Mouse (Mus musculus) CH12.LX (cell line): Measurements from ENCODE around the gene Sult1e1. TPM values are rescaled to one million over a fixed set of nuclear protein-coding genes. Genes with fewer than 3 reads are reported as not detected.

Source experiments
- DNase-seq: peaks from one replicate; pipeline ENCODE4 v3.0.0-alpha.2; 2013; ENCODE audit errors: extremely low read depth
- H3K27ac ChIP-seq: 2 replicates; pipeline ENCODE4 v1.5.1; 2012; ENCODE audit warnings: low read depth, mild to moderate bottlenecking, control low read depth, moderate library complexity; ENCODE audit not compliant: insufficient read depth
- H3K27me3 ChIP-seq: replicated peaks from 2 replicates; pipeline ENCODE3; 2012; ENCODE audit warnings: inconsistent platforms
- H3K36me3 ChIP-seq, 2 experiments: replicated peaks in 1 of 2; 2 replicates each; pipeline versions ENCODE3 to v1.6.1; 2012; ENCODE audit warnings: inconsistent platforms in 1 of 2, low read length in 1 of 2, mild to moderate bottlenecking in 1 of 2, mixed read lengths in 1 of 2, moderate library complexity in 1 of 2; ENCODE audit not compliant: control insufficient read depth in 1 of 2, insufficient read depth in 1 of 2
- H3K4me1 ChIP-seq, 2 experiments: 2 replicates each; pipeline ENCODE4 v1.6.1; 2012; ENCODE audit warnings: inconsistent platforms in 1 of 2, moderate library complexity in 1 of 2; ENCODE audit not compliant: insufficient read depth in 2 of 2, control insufficient read depth in 1 of 2
- H3K4me2 ChIP-seq: 2 replicates; pipeline ENCODE4 v1.6.1; 2012; ENCODE audit warnings: low read depth, mild to moderate bottlenecking, control low read depth; ENCODE audit not compliant: poor library complexity, insufficient read depth, severe bottlenecking
- H3K4me3 ChIP-seq, 3 experiments: fragments of 150-350 bp in 1 of 3; sonication (generic) in 1 of 3; replicated peaks in 1 of 3; 2 replicates each; pipeline versions ENCODE3 to v1.5.1; 2011 to 2012; ENCODE audit warnings: low read depth in 2 of 3, low read length in 2 of 3, mild to moderate bottlenecking in 2 of 3, moderate library complexity in 2 of 3, control low read depth in 1 of 3, improper control_type of control experiment in 1 of 3, inconsistent platforms in 1 of 3, mixed read lengths in 1 of 3; ENCODE audit not compliant: poor library complexity in 1 of 3
- H3K79me2 ChIP-seq: replicated peaks from 2 replicates; pipeline ENCODE4 v1.6.1; 2012; ENCODE audit warnings: mild to moderate bottlenecking, moderate library complexity; ENCODE audit not compliant: control insufficient read depth, poor library complexity, insufficient read depth, severe bottlenecking; ENCODE audit errors: extremely low read depth
- H3K9ac ChIP-seq: 2 replicates; pipeline ENCODE4 v1.6.1; 2012; ENCODE audit warnings: low read depth, mild to moderate bottlenecking, control low read depth, moderate library complexity; ENCODE audit not compliant: insufficient read depth
- H3K9me3 ChIP-seq: replicated peaks from 2 replicates; pipeline ENCODE3; 2012; ENCODE audit warnings: low read length, inconsistent platforms, mixed read lengths
- CHD2 ChIP-seq: IDR thresholded peaks from 2 replicates; pipeline ENCODE4 v1.6.1; 2011; ENCODE audit warnings: low read length, improper control_type of control experiment
- MAFK ChIP-seq: IDR thresholded peaks from 2 replicates; pipeline ENCODE4 v1.6.1; 2011; ENCODE audit warnings: low read length, improper control_type of control experiment; ENCODE audit not compliant: insufficient replicate concordance
- MAZ ChIP-seq: IDR thresholded peaks from 2 replicates; pipeline ENCODE4 v1.6.1; 2012; ENCODE audit warnings: low read depth, mild to moderate bottlenecking, inconsistent platforms, low read length, improper control_type of control experiment, moderate library complexity
- MEF2A ChIP-seq: IDR thresholded peaks from 2 replicates; pipeline ENCODE4 v1.6.1; 2014; ENCODE audit warnings: low read depth, mild to moderate bottlenecking, inconsistent platforms, low read length, improper control_type of control experiment, borderline replicate concordance
- POLR2A ChIP-seq: IDR thresholded peaks from 2 replicates; pipeline ENCODE4 v1.6.1; 2011; ENCODE audit warnings: low read depth, mild to moderate bottlenecking, improper control_type of control experiment, low read length
- SMC3 ChIP-seq: IDR thresholded peaks from 2 replicates; pipeline ENCODE4 v1.6.1; 2011; ENCODE audit warnings: low read depth, low read length, improper control_type of control experiment
- TCF12 ChIP-seq: IDR thresholded peaks from 2 replicates; pipeline ENCODE4 v1.6.1; 2014; ENCODE audit warnings: low read depth, mild to moderate bottlenecking, inconsistent platforms, low read length, improper control_type of control experiment
- USF1 ChIP-seq: IDR thresholded peaks from 2 replicates; pipeline ENCODE4 v1.6.1; 2014; ENCODE audit warnings: low read depth, mild to moderate bottlenecking, inconsistent platforms, low read length, improper control_type of control experiment
- ZC3H11A ChIP-seq: IDR thresholded peaks from 2 replicates; pipeline ENCODE4 v1.6.1; 2012; ENCODE audit warnings: low read depth, mild to moderate bottlenecking, inconsistent platforms, low read length, improper control_type of control experiment
- dilution Hi-C: fragments of 300-500 bp; cut with MboI; formaldehyde crosslinking; loops from 2 replicates; pipeline ENCODE4 v1.14.3; 2020; ENCODE audit warnings: low sequenced_read_pairs; ENCODE audit not compliant: extremely low pct_unique_long_range_greater_than_20kb, extremely low pct_ligation_motif_present
- in situ Hi-C: fragments of 300-500 bp; cut with MboI; formaldehyde crosslinking; loops from 3 replicates; pipeline ENCODE4 v1.14.3; 2019; ENCODE audit warnings: low sequenced_read_pairs, low pct_ligation_motif_present, low pct_unique_long_range_greater_than_20kb, mixed read lengths
- polyA plus RNA-seq: library from polyadenylated mRNA; unstranded; fragments of >175 nt; gene quantifications from 2 replicates; pipeline ENCODE4 v1.2.1, GENCODE M21; 2012; ENCODE audit warnings: low read depth; ENCODE audit not compliant: insufficient read length
- total RNA-seq, 2 experiments: library from RNA; depleted of rRNA; stranded (reverse); fragments of 300-350 nt in 1 of 2; fragments of >200 nt in 1 of 2; gene quantifications; 2 replicates each; pipeline ENCODE4 v1.2.3; 2012 to 2014

The Sult1e1 gene
- total and polyA plus RNA-seq, 3 experiments: not detected

DNA sequence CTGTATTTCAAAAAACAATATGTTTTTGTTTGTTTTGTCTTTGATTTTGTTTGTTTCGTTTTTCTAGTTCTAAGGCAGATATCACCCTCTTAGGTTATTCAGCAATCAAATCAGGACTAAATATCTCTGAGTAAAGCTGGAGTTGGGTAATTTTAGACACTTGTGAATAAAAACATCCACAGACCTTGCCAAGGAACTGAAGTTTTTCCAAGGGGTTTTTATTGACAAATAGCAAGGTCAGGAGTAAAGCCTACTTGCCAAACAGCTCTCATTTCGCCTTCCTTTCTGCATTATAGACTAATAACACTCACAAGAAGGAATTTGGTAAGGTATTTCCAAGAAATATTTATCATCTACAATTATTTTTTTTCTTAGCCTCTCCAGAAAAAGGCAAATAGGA lies 6.5 kb upstream of the Sult1e1 start:
- Histone ChIP-seq H3K4me2 (no peak overlapping the region), H3K9me3 (no peaks in the 10 kb centered on the region), H3K4me3 (no peak overlapping the region), H3K27ac (no peak overlapping the region), H3K9ac (no peak overlapping the region), H3K27me3 (no peaks in the 10 kb centered on the region), H3K36me3 (no peaks in the 10 kb centered on the region), H3K4me1 (no peaks in the 10 kb centered on the region), H3K79me2 (no peaks in the 10 kb centered on the region)
- DNase-seq: no peak
- no peak for TF ChIP-seq USF1
- dilution Hi-C loops: no loop called here
- in situ Hi-C loops: no loop called here

DNA sequence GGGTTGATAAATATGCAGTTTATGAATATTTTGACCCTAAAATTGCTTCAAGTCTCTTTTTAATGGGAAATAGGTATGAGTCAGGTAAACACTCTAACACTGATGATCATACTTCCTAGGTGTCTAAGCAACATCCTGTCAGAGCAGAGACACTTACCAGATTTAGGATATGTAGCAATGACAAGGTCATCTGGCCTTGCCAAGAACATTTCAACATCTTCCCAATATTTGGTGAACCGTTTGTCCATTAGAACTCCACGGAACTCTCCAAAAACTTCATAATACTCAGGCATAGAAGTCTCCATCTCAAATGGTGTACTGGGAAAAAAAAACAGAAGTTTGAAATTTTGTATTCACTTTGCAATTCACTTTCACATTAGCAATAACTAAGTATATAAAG lies 1.5 kb downstream of the Sult1e1 start:
- Histone ChIP-seq H3K4me1 (no peaks in the 10 kb centered on the region), H3K27me3 (no peaks in the 10 kb centered on the region), H3K9me3 (no peaks in the 10 kb centered on the region), H3K9ac (no peak overlapping the region), H3K4me3 (no peak overlapping the region), H3K4me2 (no peak overlapping the region)
- dilution Hi-C loops (no loop called here), in situ Hi-C loops (no loop called here)
- DNase-seq: no peak
- TF ChIP-seq CHD2: no peak
- no peak for TF ChIP-seq ZC3H11A
- no peak for TF ChIP-seq MAFK
- TF ChIP-seq SMC3: no peak
- no peak for TF ChIP-seq MEF2A
- no peak for TF ChIP-seq MAZ
- TF ChIP-seq POLR2A: no peak
- TF ChIP-seq, all 38 proteins: peak for 0
- Histone ChIP-seq H3K79me2 (no peaks in the 10 kb centered on the region), H3K36me3 (no peaks in the 10 kb centered on the region), H3K27ac (no peak overlapping the region)

DNA sequence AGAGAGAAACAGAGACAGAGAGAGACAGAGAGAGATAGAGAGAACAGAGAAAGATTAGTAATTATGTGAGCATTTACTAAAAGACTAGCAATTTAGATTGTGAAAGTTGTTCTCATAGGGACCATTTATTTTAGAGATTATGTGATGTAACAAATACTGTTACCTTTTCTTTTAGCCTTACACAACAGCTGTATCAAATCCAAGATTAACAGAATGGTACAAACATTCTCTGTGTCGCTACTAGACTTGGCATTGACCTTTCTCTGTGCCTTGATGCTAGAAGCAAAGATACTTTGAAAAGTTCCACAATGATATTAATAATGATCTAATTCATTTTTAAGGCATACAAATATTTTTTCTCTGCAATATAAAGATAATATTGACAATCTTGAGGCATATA lies 11.0 kb downstream of the Sult1e1 start:
- H3K4me1 ChIP-seq: no peaks in the 10 kb centered on the region; a peak in 1 of 4 replicates
- H3K27ac ChIP-seq: no peak overlapping the region
- H3K27me3 ChIP-seq: no peaks in the 10 kb centered on the region
- no peak overlapping the region for H3K4me3 ChIP-seq
- H3K36me3 ChIP-seq: no peaks in the 10 kb centered on the region
- TF ChIP-seq MEF2A (no peak), TCF12 (no peak)
- in situ Hi-C loops: no loop called here
- dilution Hi-C loops: no loop called here
- DNase-seq: no peak
- no peaks in the 10 kb centered on the region for H3K79me2 ChIP-seq
- H3K4me2 ChIP-seq: no peak overlapping the region
- H3K9me3 ChIP-seq: no peaks in the 10 kb centered on the region
- H3K9ac ChIP-seq: no peak overlapping the region
